Mouse (Mus musculus) heart, embryonic 16.5 days (tissue): Measurements from ENCODE around the gene Zfp212. TPM values are rescaled to one million over a fixed set of nuclear protein-coding genes. Genes with fewer than 3 reads are reported as not detected.
"Not testable (repeated sequence)": the region's sequence is repeated elsewhere in the genome, so short reads cannot be mapped to it uniquely, and the experiment has no call there.

Source experiments
- ATAC-seq: fragments of 200-750 bp; cut with Nextera tagmentation; replicated peaks from 2 replicates; pipeline ENCODE4 v1.8.0; 2017; ENCODE audit warnings: moderate number of reproducible peaks; ENCODE audit not compliant: insufficient read depth, low FRiP score; ENCODE audit errors: extremely low read depth
- H3K27ac ChIP-seq: fragments of 300-500 bp; sonication (generic); 2 replicates; pipeline ENCODE4 v1.5.1; 2014; ENCODE audit warnings: mild to moderate bottlenecking, low read length, control low read depth, moderate library complexity
- H3K27me3 ChIP-seq: fragments of 300-500 bp; sonication (generic); 2 replicates; pipeline ENCODE4 v1.6.1; 2014; ENCODE audit warnings: low read length, mixed read lengths; ENCODE audit not compliant: control insufficient read depth, insufficient read depth
- H3K36me3 ChIP-seq: fragments of 300-500 bp; sonication (generic); 2 replicates; pipeline ENCODE4 v1.6.1; 2014; ENCODE audit not compliant: control insufficient read depth, insufficient read depth
- H3K4me1 ChIP-seq: fragments of 300-500 bp; sonication (generic); 2 replicates; pipeline ENCODE4 v1.6.1; 2014; ENCODE audit warnings: low read length, mixed read lengths; ENCODE audit not compliant: control insufficient read depth, insufficient read depth
- H3K4me2 ChIP-seq: fragments of 300-500 bp; sonication (generic); 2 replicates; pipeline ENCODE4 v1.6.1; 2014; ENCODE audit warnings: low read depth, mild to moderate bottlenecking, control low read depth, low read length
- H3K4me3 ChIP-seq: fragments of 300-500 bp; sonication (generic); 2 replicates; pipeline ENCODE4 v1.5.1; 2014; ENCODE audit warnings: mild to moderate bottlenecking, control low read depth, low read length
- H3K9ac ChIP-seq: fragments of 300-500 bp; sonication (generic); 2 replicates; pipeline ENCODE4 v1.6.1; 2014; ENCODE audit warnings: low read length, control low read depth
- H3K9me3 ChIP-seq: fragments of 300-500 bp; sonication (generic); replicated peaks from 2 replicates; pipeline ENCODE4 v1.6.1; 2016; ENCODE audit warnings: low read length; ENCODE audit not compliant: control insufficient read depth
- WGBS: fragments of 180-500 bp; shearing (Covaris S2); extraction: QIAGEN DNeasy Blood & Tissue Kit; methylation state at CpG from one replicate; pipeline ENCODE4 v1.1.7; 2014; 5-methylcytosine and 5-hydroxymethylcytosine counted together
- polyA plus RNA-seq: library from polyadenylated mRNA; unstranded; fragments of >200 nt; fragmentation: Nextera tagmentation; extraction: Ambion mirVana; gene quantifications from 2 replicates; pipeline ENCODE4 v1.2.1, GENCODE M21; 2015

The Zfp212 gene
- polyA plus RNA-seq, 1 experiment from 2014 or later, result 10.9 TPM

- Histone ChIP-seq H3K4me1 (no peaks in the 10 kb centered on the region), H3K4me2 (no peak overlapping the region), H3K9me3 (no peaks in the 10 kb centered on the region), H3K4me3 (no peak overlapping the region), H3K27ac (no peak overlapping the region), H3K36me3 (no peaks in the 10 kb centered on the region), H3K27me3 (peaks cover 12% of the 10 kb centered on the region; the same call in 1 of the 2 replicates), H3K9ac (no peak overlapping the region)
- WGBS, result 88% methylated on average over 3 of the region's 3 CpGs
- ATAC-seq, result no peak
These were observed 34.1 kb downstream of the Zfp212 start for GRCm38 (mm10) chr6:47954425-47954824.

GRCm38 (mm10) chr6:47957816-47958215 is 37.5 kb downstream of the Zfp212 start:
- H3K9me3 ChIP-seq, result no peaks in the 10 kb centered on the region
- no peak overlapping the region for H3K4me3 ChIP-seq
- no peak overlapping the region for H3K4me2 ChIP-seq
- H3K27ac ChIP-seq, result no peak overlapping the region
- no peaks in the 10 kb centered on the region for H3K4me1 ChIP-seq
- no peak for ATAC-seq
- H3K27me3 ChIP-seq, result peaks cover 10% of the 10 kb centered on the region; the same call in 1 of the 2 replicates
- H3K9ac ChIP-seq, result no peak overlapping the region
- no peaks in the 10 kb centered on the region for H3K36me3 ChIP-seq

GRCm38 (mm10) chr6:47960685-47961421 is 40.6 kb downstream of the Zfp212 start:
- Histone ChIP-seq H3K9ac (no peak overlapping the region), H3K9me3 (no peaks in the 10 kb centered on the region), H3K4me1 (no peaks in the 10 kb centered on the region), H3K27ac (no peak overlapping the region), H3K36me3 (no peaks in the 10 kb centered on the region), H3K4me3 (no peak overlapping the region), H3K4me2 (no peak overlapping the region), H3K27me3 (peaks cover 8% of the 10 kb centered on the region; the same call in 1 of the 2 replicates)
- no peak for ATAC-seq
- 83% methylated on average over 6 of the region's 6 CpGs for WGBS

GRCm38 (mm10) chr6:47963051-47963450 is 42.8 kb downstream of the Zfp212 start:
- Histone ChIP-seq H3K36me3 (no peaks in the 10 kb centered on the region), H3K4me2 (no peak overlapping the region), H3K9ac (no peak overlapping the region), H3K4me1 (no peaks in the 10 kb centered on the region), H3K27me3 (peaks cover 9% of the 10 kb centered on the region; the same call in 1 of the 2 replicates), H3K9me3 (no peaks in the 10 kb centered on the region), H3K27ac (no peak overlapping the region), H3K4me3 (no peak overlapping the region)
- ATAC-seq, result no peak
- WGBS, result 67% methylated on average over 7 of the region's 7 CpGs

- ATAC-seq, H3K27ac ChIP-seq, H3K4me2 ChIP-seq, H3K4me3 ChIP-seq, H3K9me3 ChIP-seq, H3K4me1 ChIP-seq, H3K9ac ChIP-seq, H3K36me3 ChIP-seq: not testable (repeated sequence)
- 77% methylated on average over 1 of the region's 1 CpGs for WGBS
- peaks cover 24% of the 10 kb centered on the region for H3K27me3 ChIP-seq
These were observed 47.9 kb downstream of the Zfp212 start for GRCm38 (mm10) chr6:47968166-47968565.

GRCm38 (mm10) chr6:47974599-47974998 is 54.3 kb downstream of the Zfp212 start:
- H3K4me1 ChIP-seq, result no peaks in the 10 kb centered on the region
- no peaks in the 10 kb centered on the region for H3K36me3 ChIP-seq
- 85% methylated on average over 1 of the region's 1 CpGs for WGBS
- H3K9ac ChIP-seq, result no peak overlapping the region
- no peak overlapping the region for H3K27ac ChIP-seq
- H3K4me2 ChIP-seq, result no peak overlapping the region
- no peak for ATAC-seq
- no peaks in the 10 kb centered on the region; the same call in 1 of the 2 replicates for H3K9me3 ChIP-seq
- peaks cover 43% of the 10 kb centered on the region for H3K27me3 ChIP-seq
- H3K4me3 ChIP-seq, result no peak overlapping the region

GRCm38 (mm10) chr6:47978897-47979368 is 58.7 kb downstream of the Zfp212 start:
- ATAC-seq, result peak; percentile 75
- H3K36me3 ChIP-seq, result no peaks in the 10 kb centered on the region
- H3K4me3 ChIP-seq, result no peak overlapping the region
- no peaks in the 10 kb centered on the region for H3K4me1 ChIP-seq
- H3K27ac ChIP-seq, result no peak overlapping the region
- no peak overlapping the region for H3K4me2 ChIP-seq
- 15% methylated on average over 6 of the region's 6 CpGs for WGBS
- H3K9me3 ChIP-seq, result no peaks in the 10 kb centered on the region; the same call in 1 of the 2 replicates
- H3K9ac ChIP-seq, result no peak overlapping the region
- peaks cover 50% of the 10 kb centered on the region for H3K27me3 ChIP-seq

Other genes with a start within 250 kb of the Zfp212 start
- 139 and 153 TPM in 2 replicates for gene Pdia4, start 107.0 kb upstream of the Zfp212 start, polyA plus RNA-seq
- 1.5 and 1.7 TPM in 2 replicates for gene Zfp786, start 89.6 kb upstream of the Zfp212 start, polyA plus RNA-seq
- gene Zfp398, start 84.8 kb upstream of the Zfp212 start, polyA plus RNA-seq, result 4.7 and 4.9 TPM in 2 replicates
- gene Zfp282, start 43.3 kb upstream of the Zfp212 start, polyA plus RNA-seq, result 9.3 and 9.5 TPM in 2 replicates
- gene Zfp956, start 32.9 kb downstream of the Zfp212 start, polyA plus RNA-seq, result 3.3 and 3.9 TPM in 2 replicates
- 2.6 and 2.7 TPM in 2 replicates for gene Zfp777, start 128.4 kb downstream of the Zfp212 start, polyA plus RNA-seq
- 7.5 and 9.2 TPM in 2 replicates for gene Zfp746, start 166.1 kb downstream of the Zfp212 start, polyA plus RNA-seq